Comparison of ENCODE assay signal across 24 mouse cellular contexts in genomic region chr3:128665184-128665583, GRCm38 (mm10).
"Had no signal": no experiment of that assay in that cellular context is flagged by ENCODE, and none has a peak within 500 bp of the region (broad histone marks: within the 10 kb centered on the region; RNA-seq: fewer than 3 reads in every experiment).

No protein-coding gene starts in this region.

- H3K4me1 ChIP-seq: heart, embryonic 10.5 days; heart, embryonic 12.5 days; hindbrain, embryonic 10.5 days; intestine, embryonic 15.5 days; limb, embryonic 15.5 days; liver, embryonic 12.5 days had no signal

- H3K36me3 ChIP-seq: heart, embryonic 10.5 days; heart, embryonic 12.5 days; hindbrain, embryonic 10.5 days; hindbrain, embryonic 12.5 days; intestine, embryonic 15.5 days; limb, embryonic 15.5 days; liver, embryonic 12.5 days had no signal

- H3K9me3 ChIP-seq: heart, embryonic 10.5 days; heart, embryonic 12.5 days; hindbrain, embryonic 10.5 days; hindbrain, embryonic 12.5 days; intestine, embryonic 15.5 days; limb, embryonic 15.5 days had no signal

- H3K9ac ChIP-seq: heart, embryonic 12.5 days; hindbrain, embryonic 12.5 days; hindbrain, embryonic 14.5 days; intestine, embryonic 15.5 days; limb, embryonic 15.5 days; liver, embryonic 12.5 days had no signal

- H3K27ac ChIP-seq: gastrocnemius, adult 2 months; heart, embryonic 10.5 days; hindbrain, embryonic 10.5 days; hindbrain, embryonic 12.5 days; hindbrain, embryonic 14.5 days; intestine, embryonic 15.5 days; layer of hippocampus, adult 2 months; left cerebral cortex, adult 2 months; limb, embryonic 15.5 days; liver, embryonic 12.5 days had no signal

- H3K27me3 ChIP-seq: heart, embryonic 12.5 days; hindbrain, embryonic 12.5 days; intestine, embryonic 15.5 days; limb, embryonic 15.5 days; liver, embryonic 12.5 days had no signal

- ATAC-seq: hindbrain, embryonic 16.5 days; inflammation-experienced regulatory T-cells, adult 6 months; intestine, embryonic 15.5 days; intestine, postnatal 0 days; liver, embryonic 12.5 days had no signal

- H3K4me3 ChIP-seq: gastrocnemius, adult 2 months; heart, embryonic 10.5 days; heart, embryonic 12.5 days; hindbrain, embryonic 10.5 days; hindbrain, embryonic 12.5 days; intestine, embryonic 15.5 days; layer of hippocampus, adult 2 months; left cerebral cortex, adult 2 months; limb, embryonic 15.5 days; liver, embryonic 12.5 days had no signal

- H3K4me2 ChIP-seq: heart, embryonic 12.5 days; hindbrain, embryonic 12.5 days; hindbrain, embryonic 14.5 days; intestine, embryonic 15.5 days; limb, embryonic 15.5 days; liver, embryonic 12.5 days had no signal

- DNase-seq: gastrocnemius, adult 2 months; gastrocnemius, postnatal 10 days; gastrocnemius, postnatal 25 days; heart, adult 18-20 months; heart, postnatal 10 days; heart, postnatal 4 days; kidney, adult 18-20 months; kidney, adult 8-10 months; kidney, postnatal 10 days; kidney, postnatal 25 days; kidney, postnatal 4 days had no signal
